Mouse (Mus musculus): ENCODE results near the gene Knstrn.

DNA sequence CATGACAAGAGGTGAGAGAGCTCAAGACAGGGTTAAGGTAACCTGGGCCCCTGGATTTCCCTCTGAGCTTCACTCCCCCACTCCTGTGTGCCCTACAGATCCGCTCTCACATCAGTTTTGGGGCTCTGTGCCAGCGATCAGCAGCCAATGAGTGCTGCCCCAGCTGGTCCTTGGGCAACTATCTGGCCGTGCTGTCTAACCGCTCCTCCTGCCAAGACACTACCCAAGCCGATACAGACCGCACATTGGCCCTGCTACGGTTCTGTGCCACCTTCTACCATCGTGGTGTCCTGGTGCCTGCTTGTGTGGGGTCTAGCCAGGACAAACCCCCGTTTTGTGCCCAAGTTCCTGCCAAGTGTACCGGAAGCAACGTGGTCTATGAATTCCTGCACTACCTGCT lies 24.3 kb upstream of the Knstrn start:
- TF ChIP-seq ZNF384 (IDR thresholded peaks at IDR 0.05; ENCODE audit: low read depth, low read length) (no peak), POLR2A (IDR thresholded peaks at IDR 0.05; ENCODE audit: control insufficient read depth in 1 of 2, insufficient read depth in 1 of 2, low read depth in 1 of 2, low read length in 2 of 2, poor library complexity in 1 of 2) (no peak), CTCF (IDR thresholded peaks at IDR 0.05 in 2 of 3, conservative IDR thresholded peaks at IDR 0.05 in 1 of 3; ENCODE audit: control insufficient read depth in 1 of 3, insufficient read depth in 1 of 3, low read depth in 2 of 3, low read length in 3 of 3, poor library complexity in 1 of 3, severe bottlenecking in 1 of 3) (no peak)

Measured in MEL (cell line).